Mouse (Mus musculus) gastrocnemius, adult 8-10 months (tissue): Measurements from ENCODE around the gene Gphn. TPM values are rescaled to one million over a fixed set of nuclear protein-coding genes. Genes with fewer than 3 reads are reported as not detected.
"Not testable (repeated sequence)": the region's sequence is repeated elsewhere in the genome, so short reads cannot be mapped to it uniquely, and the experiment has no call there.

Experiments used
- DNase-seq, 2 experiments: peaks; one replicate each; pipeline ENCODE4 v3.0.0; 2022; ENCODE audit warnings: low spot score in 2 of 2
- total RNA-seq, 4 experiments: library from RNA; stranded (reverse); gene quantifications; 2 replicates each; pipeline ENCODE4 v1.2.4; 2022

Gphn gene
- total RNA-seq, 4 experiments from 2014 or later: 31.7 to 37.7 (median 34.3) TPM

DNA sequence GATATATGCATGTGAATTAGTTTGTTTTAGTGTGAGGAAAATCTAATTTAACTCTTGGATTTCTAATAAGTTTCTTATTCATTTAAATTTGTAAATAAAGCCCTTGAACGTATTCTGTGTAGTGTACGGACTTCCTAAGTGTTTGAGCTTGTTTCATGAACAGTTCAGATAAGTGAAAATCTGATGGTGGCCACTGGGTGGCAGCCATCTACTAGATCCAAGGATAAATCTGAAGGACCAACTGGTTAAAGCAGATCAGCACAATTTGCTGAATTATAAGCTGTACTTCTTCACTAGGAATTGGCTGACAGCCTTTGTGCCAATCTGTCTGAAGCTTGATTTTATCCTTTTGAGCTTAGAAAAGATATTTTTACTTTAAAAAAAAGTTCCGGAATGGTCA lies 105.9 kb downstream of the Gphn start:
- DNase-seq: peak in 1 of 2 experiments; percentile 19

- no peak for DNase-seq
These were observed 130.3 kb downstream of the Gphn start for GRCm38 (mm10) chr12:78356472-78356871.

GRCm38 (mm10) chr12:78389267-78389666 lies 163.1 kb downstream of the Gphn start:
- no peak for DNase-seq

DNA sequence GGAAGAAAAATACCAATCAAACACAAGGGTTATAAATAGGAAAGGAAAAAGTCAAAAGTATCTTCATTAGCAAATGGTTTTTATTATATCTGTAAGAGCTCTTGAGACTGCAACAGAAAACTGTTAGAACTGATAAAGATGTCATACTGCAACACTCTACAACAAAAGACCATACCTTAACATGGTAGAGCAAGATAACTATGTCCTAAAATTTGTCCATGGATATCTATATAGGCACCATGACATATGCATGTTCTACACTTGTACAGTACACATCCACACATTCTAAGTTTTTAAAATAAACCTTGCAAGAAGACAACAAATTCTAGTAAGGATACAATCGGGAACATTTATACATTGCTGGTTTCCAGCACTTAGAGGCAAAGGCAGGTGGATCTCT lies 169.1 kb downstream of the Gphn start:
- no peak for DNase-seq

GRCm38 (mm10) chr12:78407518-78407917 lies 181.3 kb downstream of the Gphn start:
- not testable (repeated sequence) for DNase-seq

- no peak for DNase-seq
These were observed 296.0 kb downstream of the Gphn start for GRCm38 (mm10) chr12:78522176-78522575.

GRCm38 (mm10) chr12:78522804-78523394 lies 296.7 kb downstream of the Gphn start:
- no peak for DNase-seq

GRCm38 (mm10) chr12:78537590-78537989 lies 311.4 kb downstream of the Gphn start:
- DNase-seq: not testable (repeated sequence)

DNA sequence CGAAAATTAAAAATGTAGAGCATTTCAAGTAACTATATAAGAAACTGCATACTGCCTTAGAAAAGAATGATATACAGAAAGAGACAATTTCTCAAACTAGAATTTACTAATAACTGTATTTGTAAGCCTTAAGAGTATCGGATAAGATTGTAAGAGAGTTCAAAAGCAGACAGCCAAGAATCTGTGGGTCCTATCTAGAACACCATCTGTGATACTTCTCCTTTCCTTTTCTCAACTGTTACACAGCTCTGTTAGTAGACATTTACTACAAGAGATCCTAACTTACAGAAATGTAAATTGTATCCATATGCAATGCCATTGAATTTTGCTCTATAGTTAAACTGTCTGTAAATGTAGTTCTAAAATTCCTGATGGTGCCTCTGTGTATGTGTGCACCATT lies 324.7 kb downstream of the Gphn start:
- DNase-seq: no peak

- no peak for DNase-seq
These were observed 405.6 kb downstream of the Gphn start for GRCm38 (mm10) chr12:78631816-78632215.

GRCm38 (mm10) chr12:78639466-78639865 lies 413.3 kb downstream of the Gphn start:
- no peak for DNase-seq

- DNase-seq: no peak
These were observed 413.9 kb downstream of the Gphn start for GRCm38 (mm10) chr12:78640086-78640485.

- DNase-seq: no peak
These were observed 415.0 kb downstream of the Gphn start for GRCm38 (mm10) chr12:78641220-78641619.

GRCm38 (mm10) chr12:78643691-78644090 lies 417.5 kb downstream of the Gphn start:
- no peak for DNase-seq

- DNase-seq: no peak
These were observed 419.1 kb downstream of the Gphn start for GRCm38 (mm10) chr12:78645282-78645681.

DNA sequence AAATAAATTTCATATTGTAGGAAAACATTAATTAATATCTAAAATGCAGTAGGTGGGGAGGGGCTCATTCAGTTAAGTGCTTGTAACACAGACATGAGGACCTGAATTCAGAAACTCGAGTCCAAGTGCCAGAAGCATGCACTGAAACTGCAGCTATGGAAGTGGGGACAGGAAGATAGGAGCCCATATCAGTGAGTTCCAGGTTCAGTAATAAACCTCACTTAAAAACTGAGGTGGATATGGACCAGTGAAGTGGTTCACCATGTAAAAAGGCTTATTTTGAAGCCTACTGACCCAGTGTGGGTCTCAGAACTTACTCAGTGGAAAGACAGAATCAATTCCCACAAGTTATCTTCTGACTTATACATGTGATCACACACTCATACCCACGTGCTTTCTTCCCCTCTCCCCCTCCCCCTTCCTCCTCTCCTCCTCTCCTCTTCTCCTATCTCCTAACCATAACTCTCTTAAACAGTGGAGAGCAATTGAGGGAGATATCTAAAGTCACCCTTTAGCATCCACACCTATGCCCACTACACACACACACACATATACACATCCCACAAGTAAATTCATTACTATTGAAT lies 433.6 kb downstream of the Gphn start:
- no peak for DNase-seq

GRCm38 (mm10) chr12:78678101-78678806 lies 452.1 kb downstream of the Gphn start:
- no peak for DNase-seq

GRCm38 (mm10) chr12:78678807-78679189 lies 452.6 kb downstream of the Gphn start:
- no peak for DNase-seq

DNA sequence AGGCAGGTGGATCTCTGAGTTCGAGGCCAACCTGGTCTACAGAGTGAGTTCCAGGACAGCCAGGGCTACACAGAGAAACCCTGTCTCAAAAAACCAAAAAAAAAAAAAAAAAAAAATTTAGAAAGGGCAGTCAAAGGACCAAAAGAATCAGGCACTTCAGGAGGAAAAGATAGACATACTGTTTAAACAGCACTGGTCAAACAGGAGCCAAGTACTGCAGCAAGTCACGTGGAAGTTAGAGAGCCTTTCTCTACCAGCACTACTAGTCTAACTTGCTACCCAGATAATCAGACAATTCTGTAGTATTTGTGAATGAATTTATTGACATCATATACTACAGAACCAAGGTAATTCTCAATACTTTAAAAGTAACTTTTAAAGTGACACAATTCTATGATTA lies 454.9 kb downstream of the Gphn start:
- no peak for DNase-seq

DNA sequence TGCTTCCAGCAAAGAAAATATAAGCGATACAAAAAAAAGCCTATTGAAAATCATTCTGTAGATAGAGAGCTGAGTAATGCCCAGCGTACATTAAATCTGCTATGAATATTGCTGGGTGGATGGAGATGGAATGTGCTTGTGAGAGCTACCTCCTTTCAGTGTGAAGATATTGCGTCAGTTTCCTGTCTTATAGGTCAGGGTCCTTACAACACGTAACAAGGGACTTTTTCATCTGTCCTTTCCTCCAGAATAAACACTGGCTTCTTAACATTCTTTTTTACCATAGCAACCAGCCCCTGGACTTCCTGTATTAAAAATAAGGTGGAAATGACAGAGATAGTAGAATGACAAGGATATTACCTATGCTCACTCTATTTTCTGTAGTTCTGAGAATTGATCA lies 456.1 kb downstream of the Gphn start:
- no peak for DNase-seq

DNA sequence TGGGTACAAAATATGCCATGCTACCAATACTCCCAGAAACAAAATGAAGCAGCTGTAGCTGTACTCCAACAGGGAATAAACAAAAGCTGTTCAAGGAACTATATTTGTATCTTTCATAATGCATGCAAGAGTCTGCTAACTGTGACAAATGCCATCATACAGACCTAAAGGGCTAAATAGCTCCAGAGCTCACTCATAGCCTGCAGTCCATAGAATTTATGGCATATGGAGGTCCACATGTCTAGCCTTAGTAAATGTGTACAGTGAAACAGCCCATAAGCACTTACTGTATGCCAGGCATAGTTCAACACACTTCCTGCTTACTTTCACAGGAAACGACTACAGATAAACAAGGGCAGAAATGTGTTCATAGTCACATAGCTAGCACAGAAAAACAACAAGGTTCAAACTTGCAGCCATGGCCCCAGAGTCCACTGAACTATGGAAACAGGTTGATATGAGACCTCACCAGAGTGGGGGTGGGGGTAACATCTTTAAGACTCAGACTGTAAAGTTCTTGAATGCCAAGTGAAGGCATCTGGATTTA lies 459.6 kb downstream of the Gphn start:
- no peak for DNase-seq

- no peak for DNase-seq
These were observed 462.7 kb downstream of the Gphn start for GRCm38 (mm10) chr12:78688876-78689275.

DNA sequence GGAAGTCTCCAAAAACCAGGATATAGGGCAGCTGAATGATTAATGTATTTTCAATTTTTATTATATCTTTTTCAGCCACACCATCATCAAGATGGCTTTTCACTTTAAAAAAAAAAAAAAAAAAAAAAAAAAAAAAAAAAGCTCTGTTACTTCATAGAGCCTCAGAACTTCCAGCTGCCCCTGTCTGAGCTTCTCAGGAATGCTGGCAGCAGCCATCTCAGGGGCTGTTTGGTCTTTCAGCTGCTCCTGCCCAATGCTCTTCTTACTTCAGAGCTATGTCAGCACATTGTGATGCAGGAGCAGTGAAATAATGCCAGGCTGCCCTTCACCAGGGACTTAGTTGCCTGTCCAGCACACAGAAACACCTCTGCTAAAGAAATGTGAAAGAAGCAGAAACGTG lies 465.1 kb downstream of the Gphn start, which contains the start of gene Fam71d:
Gene Fam71d (plus strand): TSS at position 211 of the 400 bp plus-strand sequence.
- DNase-seq: no peak
